ENCODE assay signal across 13 mouse cellular contexts in the genomic region with DNA sequence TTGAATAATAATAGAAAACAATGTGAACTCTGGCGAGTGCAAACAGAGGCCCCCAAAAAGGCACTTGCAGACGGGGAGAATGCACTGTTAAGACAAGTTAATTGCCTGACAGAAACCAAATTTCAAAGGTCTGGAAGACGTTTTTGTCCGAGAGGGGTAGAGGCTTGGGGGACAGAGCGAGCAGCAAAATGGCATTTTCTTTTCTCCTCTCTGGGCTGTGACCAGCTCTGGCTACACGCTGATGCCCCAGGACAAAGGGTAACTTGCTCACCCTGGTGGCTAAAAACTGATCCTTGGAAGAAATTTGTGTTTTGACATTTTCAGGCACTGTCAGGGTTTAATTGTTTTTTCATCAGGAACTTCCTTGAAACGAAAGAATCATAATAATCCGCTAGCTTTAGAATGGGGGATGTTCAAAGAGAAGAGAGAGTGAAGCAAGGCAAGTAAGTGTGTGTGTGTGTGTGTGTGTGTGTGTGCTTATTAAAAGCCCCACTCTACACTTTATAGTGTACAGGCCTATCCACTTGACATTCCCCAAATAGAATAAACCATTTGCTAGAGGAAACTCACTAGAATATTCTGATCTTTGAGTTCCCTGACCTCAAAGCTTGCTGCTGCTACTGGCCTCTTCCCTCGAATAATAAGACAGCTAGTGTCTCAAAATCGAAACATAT.
DNase-seq lines count a peak whose midpoint lies in the region; ATAC-seq and TF ChIP-seq lines count a peak whose summit lies in the region.
"Had no signal": no experiment of that assay in that cellular context is flagged by ENCODE, and none has a peak within 500 bp of the region (broad histone marks: within the 10 kb centered on the region; RNA-seq: fewer than 3 reads in every experiment).

No protein-coding gene starts in this region.

- ATAC-seq in lung, embryonic 14.5 days (ENCODE audit: insufficient read depth): no peak
- no peak for ATAC-seq in forebrain, postnatal 0 days
- ATAC-seq in midbrain, embryonic 11.5 days (ENCODE audit: low FRiP score): peak; percentile 78
- no peak for ATAC-seq in stomach, postnatal 0 days (ENCODE audit: low FRiP score, low TSS enrichment)

- H3K36me3 ChIP-seq in lung, embryonic 14.5 days (ENCODE audit: insufficient read depth): no peaks in the 10 kb centered on the region
- no peaks in the 10 kb centered on the region for H3K36me3 ChIP-seq in forebrain, postnatal 0 days (ENCODE audit: insufficient read depth)
- no peaks in the 10 kb centered on the region for H3K36me3 ChIP-seq in midbrain, embryonic 11.5 days (ENCODE audit: control insufficient read depth, insufficient read depth, low read length)
- no peaks in the 10 kb centered on the region for H3K36me3 ChIP-seq in stomach, postnatal 0 days (ENCODE audit: control insufficient read depth, insufficient read depth, low read length)
- H3K36me3 ChIP-seq: G1E; heart, embryonic 15.5 days had no signal

- intact Hi-C loops in left cerebral cortex, postnatal 36 days (cut with DNase I): no loop called here

- TF ChIP-seq EP300 in stomach, postnatal 0 days (optimal IDR thresholded peaks at IDR 0.05): no peak

- no peak overlapping the region for H3K9ac ChIP-seq in lung, embryonic 14.5 days
- H3K9ac ChIP-seq in forebrain, postnatal 0 days: no peak overlapping the region
- peak overlapping the region; percentile 14 for H3K9ac ChIP-seq in midbrain, embryonic 11.5 days (ENCODE audit: low read length)
- no peak overlapping the region for H3K9ac ChIP-seq in stomach, postnatal 0 days (ENCODE audit: low read length)
- H3K9ac ChIP-seq: heart, embryonic 15.5 days had no signal

- H3K9me3 ChIP-seq in lung, embryonic 14.5 days (ENCODE audit: low read depth, low read length): no peaks in the 10 kb centered on the region
- no peaks in the 10 kb centered on the region for H3K9me3 ChIP-seq in forebrain, postnatal 0 days (ENCODE audit: low read length)
- no peaks in the 10 kb centered on the region for H3K9me3 ChIP-seq in midbrain, embryonic 11.5 days (ENCODE audit: control insufficient read depth, low read length)
- no peaks in the 10 kb centered on the region for H3K9me3 ChIP-seq in stomach, postnatal 0 days (ENCODE audit: control insufficient read depth, low read length)
- H3K9me3 ChIP-seq: heart, embryonic 15.5 days had no signal

- no peak overlapping the region for H3K27ac ChIP-seq in lung, embryonic 14.5 days (ENCODE audit: low read depth)
- no peak overlapping the region for H3K27ac ChIP-seq in forebrain, postnatal 0 days (ENCODE audit: low read depth, low read length)
- no peak overlapping the region for H3K27ac ChIP-seq in midbrain, embryonic 11.5 days (ENCODE audit: low read depth, low read length)
- no peak overlapping the region for H3K27ac ChIP-seq in stomach, postnatal 0 days (replicated peaks)
- H3K27ac ChIP-seq: heart, embryonic 15.5 days had no signal

- peak; percentile 13 for DNase-seq in lung, embryonic 14.5 days
- no peak for DNase-seq in lung, postnatal 4 days
- DNase-seq in forebrain, postnatal 0 days: peak; percentile 4
- peak; percentile 93 for DNase-seq in midbrain, embryonic 11.5 days (ENCODE audit: low spot score, missing footprints)
- DNase-seq in stomach, postnatal 0 days (ENCODE audit: low spot score): no peak
- DNase-seq in right cerebral cortex, postnatal 14 days: no peak
- no peak for DNase-seq in B cell, adult 2 months
- DNase-seq in left cerebral cortex, postnatal 36 days (ENCODE audit: low spot score in 2 of 2): no peak
- DNase-seq: lung, postnatal 36 days; right cerebral cortex, adult 18-20 months had no signal

- H3K4me3 ChIP-seq in lung, embryonic 14.5 days (ENCODE audit: low read depth, low read length): no peak overlapping the region
- no peak overlapping the region for H3K4me3 ChIP-seq in forebrain, postnatal 0 days (ENCODE audit: low read depth, low read length)
- no peak overlapping the region for H3K4me3 ChIP-seq in midbrain, embryonic 11.5 days (ENCODE audit: low read depth, low read length)
- H3K4me3 ChIP-seq in stomach, postnatal 0 days (ENCODE audit: low read depth, low read length): no peak overlapping the region
- H3K4me3 ChIP-seq: erythroblast, embryonic 14.5 days; heart, embryonic 15.5 days had no signal

- H3K4me2 ChIP-seq in lung, embryonic 14.5 days: no peak overlapping the region
- no peak overlapping the region for H3K4me2 ChIP-seq in forebrain, postnatal 0 days (ENCODE audit: low read depth)
- peak overlapping the region; percentile 32; the same call in 1 of the 2 replicates for H3K4me2 ChIP-seq in midbrain, embryonic 11.5 days
- peak overlapping the region; percentile 15; the same call in 1 of the 2 replicates for H3K4me2 ChIP-seq in stomach, postnatal 0 days (replicated peaks; ENCODE audit: low read depth)

- H3K4me1 ChIP-seq in lung, embryonic 14.5 days (ENCODE audit: insufficient read depth): no peaks in the 10 kb centered on the region
- 0 out of 2 replicates have a peak, but pooled peaks cover 2% of the 10 kb centered on the region for H3K4me1 ChIP-seq in forebrain, postnatal 0 days (ENCODE audit: insufficient read depth)
- H3K4me1 ChIP-seq in midbrain, embryonic 11.5 days (ENCODE audit: control insufficient read depth, insufficient read depth, low read length): peaks cover 6% of the 10 kb centered on the region; the same call in 1 of the 2 replicates
- H3K4me1 ChIP-seq in stomach, postnatal 0 days (replicated peaks; ENCODE audit: control insufficient read depth, insufficient read depth): no peaks in the 10 kb centered on the region

- no peak for TF ChIP-seq CTCF in lung, embryonic 14.5 days (IDR thresholded peaks at IDR 0.05; ENCODE audit: low read depth)
- no peak for TF ChIP-seq CTCF in forebrain, postnatal 0 days (IDR thresholded peaks at IDR 0.05; ENCODE audit: low read depth)
- peak; percentile 42 for TF ChIP-seq CTCF in stomach, postnatal 0 days (IDR thresholded peaks at IDR 0.05; ENCODE audit: low read depth)

- no peaks in the 10 kb centered on the region for H3K27me3 ChIP-seq in lung, embryonic 14.5 days (ENCODE audit: insufficient read depth, low read length)
- H3K27me3 ChIP-seq in forebrain, postnatal 0 days (ENCODE audit: insufficient read depth, low read length): peaks cover 8% of the 10 kb centered on the region; the same call in 1 of the 2 replicates
- H3K27me3 ChIP-seq in midbrain, embryonic 11.5 days (ENCODE audit: control insufficient read depth, insufficient read depth, low read length): no peaks in the 10 kb centered on the region
- no peaks in the 10 kb centered on the region for H3K27me3 ChIP-seq in stomach, postnatal 0 days (ENCODE audit: control insufficient read depth, insufficient read depth, low read length)
- H3K27me3 ChIP-seq: heart, embryonic 15.5 days had no signal

- 31% methylated on average over 10 of the region's 10 CpGs for WGBS in lung, embryonic 14.5 days
- 22% methylated on average over 10 of the region's 10 CpGs for WGBS in forebrain, postnatal 0 days
- WGBS in midbrain, embryonic 11.5 days: 16% methylated on average over 10 of the region's 10 CpGs
- WGBS in stomach, postnatal 0 days: 44% methylated on average over 10 of the region's 10 CpGs

Comparison
In these comparisons a context has a peak if more than half of its experiments do, and no peak if none do; other contexts are left out.
1. DNase-seq: peak in lung, embryonic 14.5 days (single experiment), forebrain, postnatal 0 days (single experiment) and midbrain, embryonic 11.5 days (single experiment); none in lung, postnatal 4 days (0 of 2), stomach, postnatal 0 days (single experiment), right cerebral cortex, postnatal 14 days (single experiment), B cell, adult 2 months (0 of 2) and left cerebral cortex, postnatal 36 days (0 of 2).
2. H3K4me2 ChIP-seq: peak in midbrain, embryonic 11.5 days (single experiment) and stomach, postnatal 0 days (single experiment); none in lung, embryonic 14.5 days (single experiment) and forebrain, postnatal 0 days (single experiment).